Mouse (Mus musculus) liver, adult 2 months (tissue): ENCODE data around the gene Prrc2c. TPM values are rescaled to one million over a fixed set of nuclear protein-coding genes. Genes with fewer than 3 reads are reported as not detected.

ENCODE experiments used
- DNase-seq: peaks from one replicate; pipeline ENCODE4 v3.0.0-alpha.2; 2011; ENCODE audit warnings: low read depth, low spot score; ENCODE audit errors: extremely low read depth
- H3K27ac ChIP-seq: fragments of 200-500 bp; replicated peaks from 2 replicates; pipeline ENCODE4 v1.5.1; 2012; ENCODE audit warnings: low read depth, mild to moderate bottlenecking, control low read depth, inconsistent platforms, low read length; ENCODE audit not compliant: insufficient read depth
- H3K27me3 ChIP-seq: fragments of 200-500 bp; 2 replicates; pipeline ENCODE4 v1.6.1; 2012; ENCODE audit warnings: mild to moderate bottlenecking, moderate library complexity, low read length, inconsistent platforms; ENCODE audit not compliant: control insufficient read depth, insufficient read depth
- H3K36me3 ChIP-seq: fragments of 200-500 bp; 2 replicates; pipeline ENCODE4 v1.6.1; 2012; ENCODE audit warnings: low read length, inconsistent platforms; ENCODE audit not compliant: control insufficient read depth, insufficient read depth
- H3K4me1 ChIP-seq: fragments of 200-500 bp; 2 replicates; pipeline ENCODE4 v1.6.1; 2011; ENCODE audit warnings: low read length; ENCODE audit not compliant: control insufficient read depth, insufficient read depth
- H3K4me3 ChIP-seq: fragments of 200-500 bp; 2 replicates; pipeline ENCODE4 v1.5.1; 2011; ENCODE audit warnings: low read depth, mild to moderate bottlenecking, control low read depth, low read length, moderate library complexity; ENCODE audit not compliant: insufficient read depth
- H3K79me2 ChIP-seq: fragments of 200-500 bp; 2 replicates; pipeline ENCODE4 v1.6.1; 2012; ENCODE audit warnings: inconsistent platforms, mild to moderate bottlenecking, low read length, moderate library complexity; ENCODE audit not compliant: control insufficient read depth, insufficient read depth
- H3K9ac ChIP-seq: fragments of 200-500 bp; 2 replicates; pipeline ENCODE4 v1.6.1; 2012; ENCODE audit warnings: low read depth, mild to moderate bottlenecking, control low read depth, inconsistent platforms, low read length
- CTCF ChIP-seq: fragments of 200-500 bp; IDR thresholded peaks from 2 replicates; pipeline ENCODE4 v1.5.1; 2011; ENCODE audit warnings: low read depth, low read length, control low read depth
- POLR2A ChIP-seq: fragments of 200-500 bp; IDR thresholded peaks from 2 replicates; pipeline ENCODE4 v1.6.1; 2011; ENCODE audit warnings: low read length, control low read depth; ENCODE audit not compliant: insufficient read depth; ENCODE audit errors: extremely low read depth
- WGBS: fragments of 180-500 bp; shearing (Covaris S2); methylation state at CpG from one replicate; pipeline ENCODE4 v1.1.7; 2018; 5-methylcytosine and 5-hydroxymethylcytosine counted together
- polyA plus RNA-seq: library from polyadenylated mRNA; depleted of rRNA; stranded (reverse); fragments of >200 nt; gene quantifications from 2 replicates; pipeline ENCODE4 v1.2.3, GENCODE M21; 2012
- total RNA-seq: library from RNA; depleted of rRNA; stranded (reverse); fragments of >200 nt; gene quantifications from 2 replicates; pipeline ENCODE4 v1.2.3, GENCODE M21; 2014

Prrc2c gene
- total and polyA plus RNA-seq, 2 experiments = 11.4 to 19.2 TPM

GRCm38 (mm10) chr1:162771617-162772360, 31.4 kb upstream of the Prrc2c start:
- H3K9ac ChIP-seq = no peak overlapping the region
- H3K79me2 ChIP-seq = no peaks in the 10 kb centered on the region
- no peaks in the 10 kb centered on the region for H3K36me3 ChIP-seq
- H3K4me3 ChIP-seq = no peak overlapping the region
- 77% methylated on average over 4 of the region's 4 CpGs for WGBS
- TF ChIP-seq POLR2A = no peak
- no peak for TF ChIP-seq CTCF
- H3K27me3 ChIP-seq = no peaks in the 10 kb centered on the region
- DNase-seq = no peak
- no peaks in the 10 kb centered on the region for H3K4me1 ChIP-seq
- H3K27ac ChIP-seq = no peak overlapping the region

- no peaks in the 10 kb centered on the region for H3K79me2 ChIP-seq
- no peak overlapping the region for H3K27ac ChIP-seq
- H3K9ac ChIP-seq = no peak overlapping the region
- no peak overlapping the region for H3K4me3 ChIP-seq
- DNase-seq = no peak
- 80% methylated on average over 6 of the region's 6 CpGs for WGBS
- TF ChIP-seq POLR2A (no peak), CTCF (no peak)
- no peaks in the 10 kb centered on the region for H3K4me1 ChIP-seq
- H3K27me3 ChIP-seq = no peaks in the 10 kb centered on the region
- no peaks in the 10 kb centered on the region for H3K36me3 ChIP-seq
Observed at GRCm38 (mm10) chr1:162752009-162752408, 11.7 kb upstream of the Prrc2c start.

DNA sequence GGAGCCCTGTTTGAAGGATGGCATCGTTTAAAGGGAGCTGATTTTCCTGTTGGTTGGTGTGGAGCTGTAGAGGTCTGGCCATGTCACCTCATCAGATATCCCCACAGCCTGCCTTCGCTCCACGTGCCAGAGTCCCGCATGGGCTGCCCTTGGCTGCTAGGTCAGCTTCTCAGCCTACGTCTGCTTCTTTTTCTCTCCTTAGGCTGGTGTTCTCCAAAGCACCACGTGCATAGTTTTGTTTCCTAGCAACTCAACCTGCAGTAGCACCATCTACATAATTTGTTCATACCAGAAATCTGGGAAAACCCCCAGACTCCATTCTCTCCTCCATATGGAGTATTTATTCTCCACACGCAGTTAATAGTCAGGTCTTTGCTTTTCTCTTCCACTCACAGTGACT, 9.3 kb upstream of the Prrc2c start:
- no peak overlapping the region for H3K9ac ChIP-seq
- H3K79me2 ChIP-seq = no peaks in the 10 kb centered on the region
- no peak overlapping the region for H3K27ac ChIP-seq
- no peaks in the 10 kb centered on the region for H3K36me3 ChIP-seq
- no peak for TF ChIP-seq CTCF
- TF ChIP-seq POLR2A = no peak
- no peak overlapping the region for H3K4me3 ChIP-seq
- H3K27me3 ChIP-seq = no peaks in the 10 kb centered on the region
- no peak for DNase-seq
- H3K4me1 ChIP-seq = no peaks in the 10 kb centered on the region
- WGBS = 80% methylated on average over 7 of the region's 7 CpGs

DNA sequence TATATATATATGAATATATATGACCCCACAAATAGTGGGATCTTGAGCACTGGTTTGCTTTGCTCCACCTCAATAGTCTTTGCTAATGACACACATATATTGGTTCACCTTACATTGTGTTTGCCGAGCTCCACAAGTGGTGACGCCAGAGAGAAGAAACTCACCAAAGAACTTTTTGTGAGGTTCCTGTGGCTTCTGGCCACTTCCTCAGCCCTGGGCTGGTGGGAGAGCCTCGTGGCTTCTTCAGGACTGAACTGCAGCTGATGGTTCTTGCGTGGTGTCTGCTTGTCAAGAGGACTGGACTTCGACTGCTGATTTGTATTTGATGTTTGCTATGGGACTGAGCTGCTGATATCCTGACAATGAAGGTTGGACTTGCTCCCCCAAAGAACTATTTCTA, 8.4 kb upstream of the Prrc2c start:
- WGBS = 58% methylated on average over 5 of the region's 5 CpGs
- no peak overlapping the region for H3K9ac ChIP-seq
- no peaks in the 10 kb centered on the region for H3K36me3 ChIP-seq
- H3K79me2 ChIP-seq = no peaks in the 10 kb centered on the region
- H3K27ac ChIP-seq = no peak overlapping the region
- H3K27me3 ChIP-seq = no peaks in the 10 kb centered on the region
- no peaks in the 10 kb centered on the region for H3K4me1 ChIP-seq
- no peak overlapping the region for H3K4me3 ChIP-seq
- no peak for DNase-seq
- no peak for TF ChIP-seq POLR2A

DNA sequence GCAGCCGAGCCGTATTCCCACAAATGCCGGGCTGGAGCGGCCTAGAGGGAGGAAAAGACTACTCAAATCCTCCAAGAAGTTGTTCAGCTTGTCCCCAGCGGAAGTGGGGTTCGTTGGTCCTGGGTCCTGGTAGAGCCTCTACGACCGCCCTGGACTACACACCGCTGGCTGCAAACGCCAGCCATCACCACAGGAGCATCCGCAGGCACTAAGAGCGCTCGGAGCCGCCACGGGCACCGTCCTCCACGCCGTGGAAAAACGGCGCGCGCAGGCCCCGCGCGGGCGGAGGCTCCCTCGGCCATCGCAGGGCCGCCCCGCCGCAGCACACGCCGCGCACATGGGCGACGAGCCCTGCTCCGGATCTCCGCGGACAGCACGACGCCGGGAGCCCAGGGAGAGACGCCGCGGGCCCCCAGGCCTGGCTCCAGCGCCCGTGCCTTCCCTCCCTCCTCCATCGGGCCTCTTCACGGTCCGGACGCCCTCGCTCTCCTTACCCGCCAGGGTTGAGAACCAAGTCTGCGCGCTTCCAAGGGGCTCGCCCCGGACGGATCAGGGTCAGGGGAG, 443 bp downstream of the Prrc2c start:
- H3K27me3 ChIP-seq = no peaks in the 10 kb centered on the region
- peak; percentile 29 for DNase-seq
- no peak for TF ChIP-seq POLR2A
- no peak for TF ChIP-seq CTCF
- peak overlapping the region; percentile 95 for H3K4me3 ChIP-seq
- H3K27ac ChIP-seq = peak overlapping the region; percentile 90
- no peaks in the 10 kb centered on the region for H3K36me3 ChIP-seq
- H3K4me1 ChIP-seq = peaks cover 4% of the 10 kb centered on the region; the same call in 1 of the 2 replicates
- under 1% methylated on average over 57 of the region's 58 CpGs for WGBS
- peak overlapping the region; percentile 97 for H3K9ac ChIP-seq
- H3K79me2 ChIP-seq = peaks cover 27% of the 10 kb centered on the region; the same call in 1 of the 2 replicates

- H3K27ac ChIP-seq = peak overlapping the region; percentile 90
- peak; percentile 29 for DNase-seq
- H3K9ac ChIP-seq = peak overlapping the region; percentile 97
- no peaks in the 10 kb centered on the region for H3K27me3 ChIP-seq
- under 1% methylated on average over 10 of the region's 10 CpGs for WGBS
- TF ChIP-seq CTCF = no peak
- TF ChIP-seq POLR2A = no peak
- H3K79me2 ChIP-seq = peaks cover 31% of the 10 kb centered on the region; the same call in 1 of the 2 replicates
- no peaks in the 10 kb centered on the region for H3K36me3 ChIP-seq
- peak overlapping the region; percentile 95 for H3K4me3 ChIP-seq
- H3K4me1 ChIP-seq = peaks cover 4% of the 10 kb centered on the region; the same call in 1 of the 2 replicates
Observed at GRCm38 (mm10) chr1:162739406-162739805, 950 bp downstream of the Prrc2c start.
